Mouse (Mus musculus): ENCODE data around the gene Nrip1.

DNA sequence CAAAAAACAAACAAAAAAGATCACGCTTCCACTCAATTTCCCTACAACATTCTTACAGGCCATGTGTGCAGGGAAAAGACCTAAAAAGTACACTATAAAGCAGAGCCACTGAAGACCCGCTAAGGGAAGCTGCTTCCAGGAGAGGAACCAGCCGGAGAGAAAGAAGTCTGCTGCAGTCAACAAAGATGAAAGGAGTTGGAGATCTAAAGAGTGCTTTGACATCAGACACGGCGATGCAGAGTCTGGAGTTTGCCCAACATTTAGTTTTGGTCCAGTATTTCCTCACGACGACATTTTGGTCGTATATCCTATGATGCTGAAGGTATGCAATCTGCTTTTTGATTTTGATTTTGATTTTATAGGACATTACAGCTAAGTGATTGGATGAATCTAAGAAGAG lies 63.3 kb downstream of the Nrip1 start:
- TF ChIP-seq CTCF (IDR thresholded peaks at IDR 0.05) (no peak), POLR2A (IDR thresholded peaks at IDR 0.05; ENCODE audit: insufficient read depth, low read depth, low read length) (no peak), EP300 (IDR thresholded peaks at IDR 0.05; ENCODE audit: insufficient read depth, low read depth, low read length) (no peak)

Data from heart, adult 2 months (tissue).